Mouse (Mus musculus) forelimb bud, embryonic 11.5 days (tissue): ENCODE measurements around the gene Psmb4.
"Not testable (repeated sequence)": the region's sequence is repeated elsewhere in the genome, so short reads cannot be mapped to it uniquely, and the experiment has no call there.

Experiments used
- DNase-seq: peaks from one replicate; pipeline ENCODE4 v3.0.0-alpha.2; 2012; ENCODE audit warnings: low read depth, low spot score

Gene Psmb4

GRCm38 (mm10) chr3:94886316-94887224, at the start of gene Psmb4:
Gene Psmb4 (minus strand): TSS chr3:94886961.
- peak; percentile 89 for DNase-seq

GRCm38 (mm10) chr3:94936147-94936546, 49.4 kb upstream of the Psmb4 start:
- not testable (repeated sequence) for DNase-seq

GRCm38 (mm10) chr3:94935332-94935731, 48.6 kb upstream of the Psmb4 start:
- not testable (repeated sequence) for DNase-seq

- not testable (repeated sequence) for DNase-seq
Measured at GRCm38 (mm10) chr3:94934564-94934963, 47.8 kb upstream of the Psmb4 start.

- DNase-seq: not testable (repeated sequence)
Measured at GRCm38 (mm10) chr3:94933604-94934003, 46.8 kb upstream of the Psmb4 start.

GRCm38 (mm10) chr3:94932809-94933564, 46.2 kb upstream of the Psmb4 start, which contains the start of gene Selenbp1:
Gene Selenbp1 (plus strand): TSS chr3:94933056.
- peak; percentile 64 for DNase-seq

GRCm38 (mm10) chr3:94932279-94932678, 45.5 kb upstream of the Psmb4 start:
- not testable (repeated sequence) for DNase-seq

- DNase-seq: not testable (repeated sequence)
Measured at GRCm38 (mm10) chr3:94931427-94932082, 44.8 kb upstream of the Psmb4 start.

- not testable (repeated sequence) for DNase-seq
Measured at GRCm38 (mm10) chr3:94930386-94931266, 43.9 kb upstream of the Psmb4 start.

- not testable (repeated sequence) for DNase-seq
Measured at GRCm38 (mm10) chr3:94928979-94929378, 42.2 kb upstream of the Psmb4 start.

GRCm38 (mm10) chr3:94926301-94926736, 39.6 kb upstream of the Psmb4 start:
- not testable (repeated sequence) for DNase-seq

- no peak for DNase-seq
Measured at GRCm38 (mm10) chr3:94924688-94925087, 37.9 kb upstream of the Psmb4 start.

- DNase-seq: no peak
Measured at GRCm38 (mm10) chr3:94922333-94922732, 35.6 kb upstream of the Psmb4 start.

GRCm38 (mm10) chr3:94921104-94921503, 34.3 kb upstream of the Psmb4 start:
- no peak for DNase-seq

- DNase-seq: no peak
Measured at GRCm38 (mm10) chr3:94918845-94919244, 32.1 kb upstream of the Psmb4 start.

- no peak for DNase-seq
Measured at GRCm38 (mm10) chr3:94917816-94918361, 31.1 kb upstream of the Psmb4 start.

GRCm38 (mm10) chr3:94915903-94916741, 29.4 kb upstream of the Psmb4 start:
- DNase-seq: no peak

- DNase-seq: no peak
Measured at GRCm38 (mm10) chr3:94913801-94914200, 27.0 kb upstream of the Psmb4 start.

- DNase-seq: no peak
Measured at GRCm38 (mm10) chr3:94911050-94911693, 24.4 kb upstream of the Psmb4 start.
